Mouse (Mus musculus) left cerebral cortex, adult 9 months (tissue): Measurements from ENCODE around the gene Gprc5a.
A peak's percentile ranks its signal among the peaks of the same experiment; 100 is the strongest.

ENCODE experiments used
- DNase-seq, 2 experiments: peaks; one replicate each; pipeline ENCODE4 v3.0.0; 2022; ENCODE audit warnings: low spot score in 2 of 2

The Gprc5a gene

GRCm38 (mm10) chr6:135070347-135070746, 4.9 kb downstream of the Gprc5a start:
- DNase-seq, result no peak

GRCm38 (mm10) chr6:135074405-135074947, 9.0 kb downstream of the Gprc5a start:
- no peak for DNase-seq

- DNase-seq, result no peak
Measured at GRCm38 (mm10) chr6:135076202-135076601, 10.8 kb downstream of the Gprc5a start.

GRCm38 (mm10) chr6:135078420-135078819, 13.0 kb downstream of the Gprc5a start:
- DNase-seq, result no peak

GRCm38 (mm10) chr6:135083991-135084502, 18.6 kb downstream of the Gprc5a start:
- no peak for DNase-seq

DNA sequence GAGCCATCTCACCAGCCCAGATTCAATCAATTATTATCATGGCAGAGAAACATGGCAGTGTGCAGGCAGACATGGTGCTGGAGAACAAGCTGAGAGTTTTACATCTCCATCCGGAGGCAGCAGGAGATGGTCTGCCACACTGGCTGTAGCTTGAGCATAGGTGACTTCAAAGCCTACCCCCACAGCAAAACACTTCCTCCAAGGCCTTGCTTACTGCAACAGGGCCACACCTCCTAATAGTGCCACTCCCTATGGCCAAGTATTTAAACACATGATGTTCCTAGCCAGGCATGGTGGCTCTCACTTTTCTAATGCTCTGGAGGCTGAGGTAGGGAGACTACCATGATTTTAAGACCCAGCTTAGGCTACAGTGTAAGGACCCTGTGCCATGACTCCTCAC, 20.3 kb downstream of the Gprc5a start:
- DNase-seq, result no peak

- DNase-seq, result peak in 1 of 2 experiments; percentile 88
Measured at GRCm38 (mm10) chr6:135087721-135088451, 22.4 kb downstream of the Gprc5a start.

DNA sequence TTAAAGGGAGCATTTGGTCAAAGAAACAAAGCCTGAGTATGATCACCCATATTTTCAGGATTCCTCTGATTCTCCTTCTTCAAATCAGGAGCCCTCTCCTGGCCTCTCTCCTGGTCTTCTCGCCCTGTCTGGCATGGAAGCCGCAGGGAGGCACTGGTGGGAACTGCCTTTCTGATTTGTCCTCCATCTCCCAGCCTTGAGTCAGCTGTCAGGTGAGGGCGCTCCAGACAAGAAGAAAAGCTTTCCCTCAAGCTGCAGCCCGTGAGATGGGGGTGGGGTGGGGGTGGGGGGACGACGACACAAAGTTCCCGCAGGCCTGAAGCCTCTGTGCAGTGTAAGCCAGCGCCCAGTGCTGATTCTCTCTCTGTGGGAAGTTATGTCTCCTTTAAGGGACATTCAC, 24.3 kb downstream of the Gprc5a start:
- peak in 1 of 2 experiments; percentile 51 for DNase-seq

DNA sequence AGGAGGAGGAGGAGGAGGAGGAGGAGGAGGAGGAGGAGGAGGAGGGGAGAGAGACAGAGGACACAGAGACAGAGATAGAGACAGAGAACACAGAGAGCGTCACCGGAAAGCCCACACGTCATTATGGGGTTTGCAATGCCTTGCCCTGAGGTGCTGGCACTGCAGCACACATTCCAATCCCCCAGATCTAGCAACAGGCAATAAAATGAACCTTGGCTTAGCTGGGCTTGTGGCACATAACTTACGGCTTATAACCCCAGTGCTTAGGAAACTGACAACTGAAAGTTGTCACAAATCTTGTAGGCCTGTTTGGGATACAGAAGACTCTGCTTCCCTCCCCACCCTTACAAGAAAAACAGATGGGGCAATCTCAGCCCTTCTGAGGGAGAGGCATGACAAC, 25.2 kb downstream of the Gprc5a start:
- DNase-seq, result no peak

- peak in 1 of 2 experiments; percentile 65 for DNase-seq
Measured at GRCm38 (mm10) chr6:135092798-135093470, 27.5 kb downstream of the Gprc5a start.

- DNase-seq, result no peak
Measured at GRCm38 (mm10) chr6:135100787-135101472, 35.5 kb downstream of the Gprc5a start.

GRCm38 (mm10) chr6:135102736-135103303, 37.4 kb downstream of the Gprc5a start:
- DNase-seq, result no peak

GRCm38 (mm10) chr6:135107014-135107413, 41.6 kb downstream of the Gprc5a start:
- DNase-seq, result no peak

GRCm38 (mm10) chr6:135112411-135113113, 47.1 kb downstream of the Gprc5a start:
- DNase-seq, result no peak

GRCm38 (mm10) chr6:135113114-135113436, 47.6 kb downstream of the Gprc5a start:
- DNase-seq, result no peak

DNA sequence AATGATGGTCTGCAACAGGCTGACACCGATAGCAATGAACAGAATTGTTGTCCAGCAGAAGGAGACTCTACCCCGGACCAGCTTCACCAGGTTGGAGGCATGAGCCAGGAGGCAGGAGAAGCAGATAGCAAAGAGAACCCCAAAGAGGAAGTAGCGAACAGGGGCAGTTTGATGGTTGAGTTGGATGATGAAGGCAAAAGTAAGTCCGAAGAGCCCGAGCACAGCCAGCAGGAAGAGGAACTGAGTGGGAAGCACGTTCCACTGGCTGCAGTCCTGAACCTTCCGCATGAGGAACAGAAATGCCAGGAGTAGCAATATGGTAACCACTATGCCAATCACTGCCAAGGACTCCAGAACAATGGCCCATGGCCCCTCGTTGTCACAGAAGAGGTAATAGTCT, 51.0 kb downstream of the Gprc5a start:
- DNase-seq, result no peak

DNA sequence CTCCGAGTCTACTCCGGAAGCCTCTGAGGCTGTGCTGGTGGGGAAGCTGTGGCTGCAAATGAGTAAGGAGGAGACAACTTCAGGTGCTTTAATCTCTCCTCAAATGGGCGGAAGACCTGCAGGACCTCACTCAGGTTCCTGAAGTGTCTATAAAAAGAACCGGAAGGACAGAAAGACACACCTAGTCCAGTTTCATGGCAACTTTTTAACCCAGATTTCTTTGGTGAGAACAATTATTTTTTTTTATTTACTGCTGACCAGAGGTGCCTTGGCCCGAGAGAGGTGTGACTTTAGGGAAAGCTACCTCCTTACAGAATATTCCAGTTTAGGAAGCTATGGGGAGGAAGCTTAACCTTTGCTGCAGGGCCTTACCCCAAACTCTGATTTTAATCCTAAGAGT, 52.7 kb downstream of the Gprc5a start, which contains the start of gene Gprc5d:
TSS of gene Gprc5d (minus strand) at position 101 of the 400 bp plus-strand sequence.
- no peak for DNase-seq

- no peak for DNase-seq
Measured at GRCm38 (mm10) chr6:135124755-135125380, 59.4 kb downstream of the Gprc5a start.

DNA sequence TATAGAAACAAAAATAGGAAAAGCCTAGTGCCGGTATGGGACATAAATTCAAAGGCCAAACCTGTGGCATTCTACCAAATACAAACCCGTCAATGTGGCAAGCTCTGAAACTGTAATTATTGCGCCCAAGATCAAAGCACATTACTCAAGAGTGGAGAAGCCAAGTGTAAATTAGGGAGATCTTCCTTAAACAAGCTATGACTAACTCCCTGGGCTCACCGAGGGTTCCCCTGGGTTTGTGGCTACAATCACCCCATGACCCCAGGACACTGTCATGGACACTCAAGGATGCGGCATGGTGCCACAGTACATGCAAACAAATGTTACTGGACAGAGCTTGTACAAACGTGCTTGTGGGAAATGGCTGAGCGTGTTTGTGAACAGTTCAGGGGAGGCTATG, 67.6 kb downstream of the Gprc5a start:
- DNase-seq, result no peak

- peak in 1 of 2 experiments; percentile 62 for DNase-seq
Measured at GRCm38 (mm10) chr6:135133486-135133885, 68.0 kb downstream of the Gprc5a start.
